Mouse (Mus musculus): ENCODE results near the gene Cyp2d34.

Cyp2d34 gene

DNA sequence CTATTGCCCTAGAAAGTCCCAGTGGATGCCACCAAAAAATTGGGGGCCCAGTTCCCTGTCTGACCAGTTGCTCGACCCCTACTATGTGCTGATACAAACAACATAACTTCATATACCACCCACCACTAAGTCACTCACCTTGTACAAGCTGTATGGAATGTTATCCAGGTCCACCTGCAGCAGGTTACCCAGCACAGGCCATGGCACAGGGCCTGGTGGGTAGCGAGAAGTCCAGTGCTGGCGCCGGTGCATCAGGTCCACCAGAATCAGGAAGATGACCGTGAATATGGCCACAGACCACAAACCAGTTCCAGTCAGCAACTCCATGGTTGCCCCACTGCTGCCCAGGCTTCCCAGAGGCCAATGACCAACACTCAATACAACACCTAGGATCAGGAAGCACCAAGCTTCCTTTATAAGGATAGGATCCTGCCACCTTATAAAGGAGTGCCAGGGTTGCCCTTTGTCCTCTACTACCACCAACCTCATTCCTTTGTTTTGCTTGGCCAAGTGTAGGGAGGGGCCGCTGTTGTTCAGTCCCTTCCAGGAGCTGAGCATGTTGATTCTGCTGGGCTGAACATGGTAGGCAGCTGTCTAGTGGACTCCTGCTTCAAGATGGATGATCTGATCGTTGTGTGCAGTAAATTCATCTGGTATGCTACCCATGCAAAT lies at the start of gene Cyp2d34:
Gene Cyp2d34, minus strand, starts transcription at position 416 of the 672 bp plus-strand sequence.
- in situ Hi-C loops (cut with MseI, MboI), result no loop called here

DNA sequence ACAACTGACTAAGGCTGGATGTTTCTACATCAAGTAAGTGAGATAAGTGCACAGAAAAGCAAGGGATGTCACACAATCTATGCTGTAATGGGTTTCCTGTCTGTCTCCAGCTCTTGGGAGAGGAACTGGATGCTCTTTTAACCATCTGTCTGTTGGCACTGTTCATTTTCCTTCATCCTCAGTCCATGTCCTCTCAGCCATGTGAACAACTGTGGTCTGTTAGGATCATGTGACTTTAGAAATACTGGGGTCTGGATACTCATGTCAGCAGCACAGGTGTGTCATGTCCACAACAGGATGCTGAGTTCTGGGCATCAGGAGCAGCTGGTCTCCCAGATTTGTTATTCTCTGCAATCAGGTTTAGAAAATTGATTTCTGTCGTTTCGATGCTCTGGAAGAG lies 35.6 kb upstream of the Cyp2d34 start:
- in situ Hi-C loops (cut with MseI, MboI), result no loop called here

- in situ Hi-C loops (cut with MseI, MboI), result no loop called here
Observed at GRCm38 (mm10) chr15:82644371-82644770, 23.6 kb upstream of the Cyp2d34 start.

DNA sequence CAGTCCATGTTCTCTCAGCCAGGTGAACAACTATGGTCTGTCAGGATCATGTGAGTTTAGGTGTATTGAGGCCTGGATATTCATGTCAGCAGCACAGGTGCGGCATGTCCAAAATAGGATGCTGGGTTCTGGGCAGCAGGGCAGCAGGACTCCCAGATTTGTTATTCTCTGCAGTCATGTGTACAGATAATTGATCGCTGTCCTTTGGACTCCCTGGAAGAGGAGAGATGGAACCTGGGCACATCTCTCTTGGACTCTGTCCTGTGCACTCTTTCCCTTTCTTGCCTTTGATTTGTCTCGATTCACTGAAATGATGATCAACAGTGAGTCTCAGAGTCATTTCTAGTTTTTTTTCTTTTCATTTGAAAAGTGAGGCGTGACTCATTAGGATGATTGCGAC lies 23.0 kb upstream of the Cyp2d34 start:
- in situ Hi-C loops (cut with MseI, MboI), result no loop called here

- in situ Hi-C loops (cut with MseI, MboI), result no loop called here
Observed at GRCm38 (mm10) chr15:82642771-82643170, 22.0 kb upstream of the Cyp2d34 start.

- in situ Hi-C loops (cut with MseI, MboI), result no loop called here
Observed at GRCm38 (mm10) chr15:82641921-82642320, 21.2 kb upstream of the Cyp2d34 start.

DNA sequence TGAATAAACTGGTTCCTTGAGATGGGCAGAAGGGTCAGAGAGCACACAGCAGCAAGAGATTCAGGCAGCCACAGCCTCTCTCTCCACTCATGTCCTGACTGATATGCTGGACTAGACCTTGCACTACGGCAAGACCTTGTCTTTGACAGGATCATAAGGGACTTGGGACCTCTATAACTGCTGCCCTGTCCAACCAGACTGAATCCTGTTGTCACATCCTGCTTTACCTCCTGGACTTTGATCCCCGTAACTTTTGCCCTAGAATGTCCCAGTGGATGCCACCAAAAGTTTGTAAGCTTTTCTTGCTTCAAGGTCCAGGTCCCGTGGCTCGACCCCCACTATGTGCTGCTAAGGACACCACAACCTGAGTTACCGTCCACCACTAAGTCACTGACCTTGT lies 20.6 kb upstream of the Cyp2d34 start:
- in situ Hi-C loops (cut with MseI, MboI), result no loop called here

DNA sequence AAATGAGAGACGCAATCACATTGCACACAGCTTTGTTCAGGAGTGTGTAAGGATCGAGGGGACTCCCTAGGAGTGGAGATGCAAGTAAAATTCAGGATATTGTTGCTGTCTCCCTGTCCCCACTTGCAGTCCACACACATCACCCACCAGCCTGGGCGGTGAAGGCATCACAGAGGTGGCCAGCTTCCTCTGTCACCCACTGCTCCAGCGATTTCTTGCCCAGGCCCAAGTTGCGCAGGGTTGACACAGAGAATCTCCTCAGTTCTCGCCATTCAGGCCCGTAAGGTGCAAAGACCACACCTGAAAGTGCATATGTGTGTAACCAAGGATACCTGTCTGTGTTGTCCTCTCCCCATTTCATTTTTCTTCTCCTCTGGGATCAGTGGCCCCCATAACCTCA lies 19.5 kb upstream of the Cyp2d34 start:
- in situ Hi-C loops (cut with MseI, MboI), result no loop called here

DNA sequence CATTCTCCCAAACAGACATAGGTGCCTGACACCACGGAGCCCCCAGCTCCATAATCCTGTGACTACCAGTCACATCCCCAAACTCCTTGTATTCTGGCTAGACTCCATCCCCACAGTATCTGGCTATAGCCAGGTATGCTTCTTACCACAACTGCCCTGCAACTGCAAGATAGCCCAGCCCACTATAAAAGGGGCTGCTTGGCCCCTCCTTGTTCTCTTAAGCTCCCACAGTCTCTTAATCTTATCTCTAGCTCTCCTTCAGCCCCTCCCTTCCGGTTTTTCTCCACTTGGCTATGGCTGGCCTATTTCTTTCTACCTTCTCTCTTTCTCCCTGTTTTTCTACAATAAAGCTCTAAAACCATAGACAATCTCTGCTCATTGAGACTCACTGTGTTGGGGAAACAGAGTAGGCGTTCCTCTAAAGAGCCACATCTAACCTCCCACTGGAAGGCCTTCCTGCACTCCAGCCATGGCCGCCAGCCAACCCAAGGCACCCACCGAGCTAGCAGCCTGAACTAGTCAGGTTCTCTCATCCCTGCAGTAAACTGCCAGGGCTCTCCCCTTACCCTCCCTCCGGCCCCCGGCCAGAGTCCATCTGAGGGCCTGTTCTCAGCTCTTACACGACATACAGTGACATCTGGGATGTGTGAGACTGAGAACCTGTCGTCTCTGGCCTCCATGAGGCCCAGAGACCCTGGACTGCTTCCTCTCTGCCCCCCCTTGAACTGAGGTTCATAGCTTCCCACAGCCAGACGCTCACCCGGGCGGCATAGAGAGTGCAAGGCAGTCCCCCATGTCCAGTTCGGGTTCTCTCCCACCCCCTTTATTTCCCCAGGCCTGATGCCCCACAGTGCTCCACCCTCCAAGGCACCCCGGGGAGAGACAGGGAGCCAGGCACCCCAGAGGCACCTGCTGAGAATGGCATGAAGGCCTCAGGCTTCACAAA lies 16.7 kb upstream of the Cyp2d34 start:
- in situ Hi-C loops (cut with MseI, MboI), result no loop called here

GRCm38 (mm10) chr15:82634976-82635375 lies 14.2 kb upstream of the Cyp2d34 start:
- in situ Hi-C loops (cut with MseI, MboI), result no loop called here

GRCm38 (mm10) chr15:82621993-82622392 lies 1.2 kb upstream of the Cyp2d34 start:
- in situ Hi-C loops (cut with MseI, MboI), result no loop called here

DNA sequence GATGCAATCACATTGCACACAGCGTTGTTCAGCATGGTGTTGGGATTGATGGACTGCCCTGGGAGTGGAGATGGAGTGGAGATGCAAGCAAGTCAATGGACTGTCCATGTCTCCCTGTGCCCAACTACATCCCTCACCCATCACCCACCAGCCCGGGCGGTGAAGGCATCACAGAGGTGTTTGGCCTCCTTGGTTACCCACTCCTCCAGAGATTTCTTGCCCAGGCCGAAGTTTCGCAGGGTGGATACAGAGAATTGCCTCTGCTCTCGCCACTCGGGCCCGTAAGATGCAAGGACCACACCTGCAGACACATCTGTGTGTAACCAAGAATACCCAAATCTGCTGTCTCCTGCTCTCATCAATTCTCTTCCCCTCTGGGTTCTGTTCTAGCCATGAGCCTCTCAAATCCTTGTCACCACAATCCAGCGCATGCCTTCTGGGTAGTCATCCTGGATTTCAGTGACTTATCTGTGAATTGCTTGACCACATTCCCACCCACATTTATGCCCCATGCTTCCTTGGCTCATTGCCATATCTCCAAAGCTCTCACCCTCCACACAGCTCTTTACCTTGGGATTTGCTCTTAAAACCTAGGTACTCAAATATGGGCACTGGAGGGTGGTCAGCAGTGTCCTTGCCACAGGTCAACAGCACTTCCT lies 2.3 kb downstream of the Cyp2d34 start:
- in situ Hi-C loops (cut with MseI, MboI), result no loop called here

DNA sequence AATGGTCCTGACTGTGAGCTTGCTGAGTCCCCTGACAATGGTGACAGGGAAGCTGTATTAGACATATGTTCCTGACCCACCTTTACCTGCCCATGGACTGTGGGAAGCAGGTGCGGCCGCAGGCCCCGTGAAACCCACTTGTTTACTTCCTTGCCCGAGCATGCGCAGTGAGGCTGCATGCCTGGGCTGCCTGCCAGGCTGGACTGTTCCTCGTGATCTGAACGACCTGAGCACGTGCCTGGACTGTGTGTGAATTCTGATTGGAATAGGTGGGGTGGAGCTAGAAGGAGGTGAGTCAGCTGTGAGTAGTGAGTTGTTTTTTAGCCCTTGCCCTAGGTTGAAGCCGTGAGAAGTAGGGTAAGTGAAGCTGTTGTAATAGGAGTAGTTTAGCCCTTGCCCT lies 38.1 kb downstream of the Cyp2d34 start:
- in situ Hi-C loops (cut with MseI, MboI), result no loop called here

DNA sequence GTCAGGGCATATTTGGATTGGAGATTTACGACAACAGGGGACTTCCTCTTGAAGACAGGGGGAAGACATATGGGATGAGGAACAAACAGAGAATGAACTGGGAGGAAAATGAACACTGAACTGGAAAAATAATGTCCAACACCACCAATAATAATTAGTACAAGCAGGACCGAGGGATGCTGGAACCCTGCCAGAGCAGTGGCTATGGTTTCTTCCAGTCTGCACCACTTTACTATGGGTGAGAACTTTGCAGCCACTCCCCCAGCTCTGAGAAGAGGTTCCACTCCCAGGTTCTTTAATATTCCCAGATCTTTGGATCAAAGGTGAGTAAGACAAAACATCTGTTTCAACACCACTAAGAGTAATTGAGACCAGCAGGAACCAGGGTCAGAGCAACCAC lies 41.7 kb downstream of the Cyp2d34 start:
- in situ Hi-C loops (cut with MseI, MboI), result no loop called here

DNA sequence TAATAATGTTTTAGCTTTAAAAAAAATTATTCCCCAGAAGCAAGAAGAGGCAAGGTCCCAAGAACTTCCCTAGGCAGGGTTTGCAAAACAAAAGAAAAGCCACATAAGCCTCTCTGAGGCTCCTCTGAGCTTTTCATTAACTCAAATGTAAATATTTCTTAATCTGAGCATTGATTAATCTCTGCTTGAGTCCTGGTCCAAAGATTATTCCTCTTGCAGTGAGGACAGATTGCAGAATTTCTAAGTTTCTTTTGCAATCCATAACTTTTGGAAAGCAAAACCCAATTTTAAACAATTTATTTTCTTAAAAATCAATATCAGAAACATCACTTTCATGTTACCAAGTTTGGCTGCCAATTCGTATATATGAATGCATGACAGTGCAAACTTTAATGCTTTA lies 47.9 kb downstream of the Cyp2d34 start:
- in situ Hi-C loops (cut with MseI, MboI), result no loop called here

Data from mouse trophoblast stem cell (cell line).